Mouse (Mus musculus) cortical plate, adult 2 months (tissue): Measurements from ENCODE around the gene Tmem183a.

ENCODE experiments used
- CTCF ChIP-seq: fragments of 200-500 bp; IDR thresholded peaks from 2 replicates; pipeline ENCODE4 v1.5.1; 2011; ENCODE audit warnings: mild to moderate bottlenecking, control low read depth, low read length; ENCODE audit not compliant: insufficient read depth; ENCODE audit errors: extremely low read depth
- POLR2A ChIP-seq: fragments of 200-500 bp; IDR thresholded peaks from 2 replicates; pipeline ENCODE4 v1.6.1; 2011; ENCODE audit warnings: mild to moderate bottlenecking, low read length, control low read depth; ENCODE audit not compliant: insufficient read depth; ENCODE audit errors: extremely low read depth

DNA sequence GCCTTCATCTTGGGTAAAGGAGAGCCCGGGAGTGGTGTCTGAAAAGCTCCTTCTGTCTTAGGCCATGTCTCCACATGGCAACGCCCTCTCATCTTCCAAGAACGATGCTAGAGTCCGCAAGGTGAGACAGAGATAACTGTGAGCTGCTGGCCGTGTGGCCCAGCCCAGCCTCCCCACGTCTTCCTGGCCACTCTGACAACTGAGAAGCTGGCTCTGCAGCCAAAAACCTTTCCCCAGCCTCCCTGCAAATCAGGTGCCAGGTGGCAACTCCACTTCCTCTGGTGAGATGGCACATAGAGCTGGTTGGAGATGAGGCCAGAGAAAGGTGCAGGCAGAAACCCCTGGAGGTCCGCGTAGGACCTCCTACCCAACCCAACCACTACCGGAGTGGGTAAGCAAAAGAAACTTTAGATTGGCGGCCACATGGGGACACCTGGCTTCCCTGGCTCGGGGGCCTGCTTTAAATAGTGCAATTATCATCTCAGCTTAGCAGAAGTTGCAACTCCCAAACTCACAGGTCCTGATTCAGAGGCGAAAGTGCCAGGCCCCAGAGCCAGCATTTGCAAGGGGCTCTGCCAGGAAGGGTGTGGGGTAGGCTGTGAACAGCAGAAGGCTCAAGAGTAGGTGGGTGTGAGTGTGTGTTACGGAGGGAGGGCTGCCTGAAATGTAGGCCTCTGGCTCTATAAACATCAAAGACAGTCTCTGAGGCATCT, 26.4 kb downstream of the Tmem183a start:
- no peak for TF ChIP-seq CTCF
- no peak for TF ChIP-seq POLR2A
